Mouse (Mus musculus) cortical plate, adult 2 months (tissue): Measurements from ENCODE around the gene Slc2a2.

Experiments
- CTCF ChIP-seq: fragments of 200-500 bp; IDR thresholded peaks from 2 replicates; pipeline ENCODE4 v1.5.1; 2011; ENCODE audit warnings: mild to moderate bottlenecking, control low read depth, low read length; ENCODE audit not compliant: insufficient read depth; ENCODE audit errors: extremely low read depth
- POLR2A ChIP-seq: fragments of 200-500 bp; IDR thresholded peaks from 2 replicates; pipeline ENCODE4 v1.6.1; 2011; ENCODE audit warnings: mild to moderate bottlenecking, low read length, control low read depth; ENCODE audit not compliant: insufficient read depth; ENCODE audit errors: extremely low read depth

- TF ChIP-seq CTCF (no peak), POLR2A (no peak)
Measured at GRCm38 (mm10) chr3:28748151-28748550, 50.4 kb downstream of the Slc2a2 start.
